Mouse (Mus musculus) embryonic facial prominence, embryonic 15.5 days (tissue): ENCODE results near the gene Draxin. TPM values are rescaled to one million over a fixed set of nuclear protein-coding genes. Genes with fewer than 3 reads are reported as not detected.

Experiments
- ATAC-seq: fragments of 200-750 bp; cut with Nextera tagmentation; 2 replicates; pipeline ENCODE4 v1.8.0; 2017; ENCODE audit warnings: low read depth, moderate TSS enrichment; ENCODE audit not compliant: insufficient number of reproducible peaks, low FRiP score, low TSS enrichment
- H3K27ac ChIP-seq: fragments of 300-500 bp; sonication (generic); replicated peaks from 2 replicates; pipeline ENCODE4 v1.5.1; 2015; ENCODE audit warnings: mild to moderate bottlenecking, inconsistent platforms
- H3K27me3 ChIP-seq: fragments of 300-500 bp; sonication (generic); 2 replicates; pipeline ENCODE4 v1.6.1; 2015; ENCODE audit warnings: inconsistent platforms
- H3K36me3 ChIP-seq: fragments of 300-500 bp; sonication (generic); 2 replicates; pipeline ENCODE4 v1.6.1; 2015; ENCODE audit warnings: mild to moderate bottlenecking, inconsistent platforms
- H3K4me1 ChIP-seq: fragments of 300-500 bp; sonication (generic); 2 replicates; pipeline ENCODE4 v1.6.1; 2015; ENCODE audit warnings: inconsistent platforms
- H3K4me2 ChIP-seq: fragments of 300-500 bp; sonication (generic); replicated peaks from 2 replicates; pipeline ENCODE4 v1.6.1; 2015; ENCODE audit warnings: mild to moderate bottlenecking, inconsistent platforms
- H3K4me3 ChIP-seq: fragments of 300-500 bp; sonication (generic); replicated peaks from 2 replicates; pipeline ENCODE4 v1.5.1; 2015; ENCODE audit warnings: mild to moderate bottlenecking, inconsistent platforms
- H3K9ac ChIP-seq: fragments of 300-500 bp; sonication (generic); 2 replicates; pipeline ENCODE4 v1.6.1; 2015; ENCODE audit warnings: inconsistent platforms
- H3K9me3 ChIP-seq: fragments of 300-500 bp; sonication (generic); replicated peaks from 2 replicates; pipeline ENCODE4 v1.6.1; 2016; ENCODE audit warnings: inconsistent platforms
- WGBS: fragments of 180-500 bp; shearing (Covaris S2); methylation state at CpG from one replicate; pipeline ENCODE4 v1.1.7; 2015; 5-methylcytosine and 5-hydroxymethylcytosine counted together
- polyA plus RNA-seq: library from polyadenylated mRNA; unstranded; fragments of >200 nt; fragmentation: Nextera tagmentation; extraction: Ambion mirVana; gene quantifications from 2 replicates; pipeline ENCODE4 v1.2.1, GENCODE M21; 2015

Draxin gene
- polyA plus RNA-seq, 1 experiment from 2014 or later: 0.63 TPM

GRCm38 (mm10) chr4:148094161-148094560, 36.3 kb downstream of the Draxin start:
- no peaks in the 10 kb centered on the region for H3K27me3 ChIP-seq
- 86% methylated on average over 5 of the region's 5 CpGs for WGBS
- H3K9me3 ChIP-seq: no peaks in the 10 kb centered on the region
- H3K4me1 ChIP-seq: no peaks in the 10 kb centered on the region
- H3K4me3 ChIP-seq: no peak overlapping the region
- no peaks in the 10 kb centered on the region for H3K36me3 ChIP-seq
- H3K9ac ChIP-seq: no peak overlapping the region
- H3K27ac ChIP-seq: no peak overlapping the region
- no peak overlapping the region for H3K4me2 ChIP-seq
- ATAC-seq: no peak

DNA sequence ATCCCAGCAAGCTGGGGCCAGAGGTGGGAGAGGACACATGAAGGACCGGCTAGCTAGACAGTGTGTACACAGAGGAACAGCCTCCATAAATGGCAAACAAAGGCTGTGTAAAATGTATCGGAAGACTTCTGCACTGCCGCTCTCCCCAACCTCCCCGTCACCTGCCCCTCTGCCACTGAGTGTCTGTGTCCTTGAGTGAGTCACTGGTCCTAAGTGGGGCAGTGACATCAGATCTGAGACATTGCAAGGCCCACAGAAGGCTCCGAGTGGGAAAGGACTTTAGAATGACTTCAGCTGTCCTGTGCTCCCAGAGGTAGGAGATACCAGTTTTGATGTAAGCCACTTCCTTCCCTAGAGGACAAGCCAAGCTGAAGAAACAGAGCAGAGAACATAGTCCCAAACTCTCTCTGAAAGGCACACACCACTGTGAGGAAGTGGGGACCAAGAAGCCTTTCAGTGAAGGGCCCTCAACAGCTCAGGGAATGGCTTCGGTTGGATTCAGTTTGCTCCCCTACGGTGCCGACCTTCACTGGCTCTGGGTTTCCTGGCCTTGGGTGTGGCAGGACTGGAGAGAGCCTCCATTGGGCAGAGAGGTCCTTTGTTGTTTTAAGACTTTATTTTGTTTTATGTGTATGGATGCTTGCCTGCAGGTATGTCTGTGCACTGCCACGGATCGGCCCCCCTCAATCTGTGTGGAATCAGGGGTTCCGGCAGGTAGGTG, 37.8 kb downstream of the Draxin start:
- Histone ChIP-seq H3K9me3 (no peaks in the 10 kb centered on the region), H3K27ac (no peak overlapping the region), H3K4me1 (peaks cover 5% of the 10 kb centered on the region; the same call in 1 of the 2 replicates), H3K4me3 (no peak overlapping the region), H3K4me2 (no peak overlapping the region), H3K36me3 (no peaks in the 10 kb centered on the region), H3K27me3 (no peaks in the 10 kb centered on the region), H3K9ac (no peak overlapping the region)
- 90% methylated on average over 11 of the region's 11 CpGs for WGBS
- ATAC-seq: no peak

GRCm38 (mm10) chr4:148091181-148091580, 39.3 kb downstream of the Draxin start:
- H3K4me2 ChIP-seq: no peak overlapping the region
- WGBS: 88% methylated on average over 1 of the region's 1 CpGs
- H3K27me3 ChIP-seq: no peaks in the 10 kb centered on the region
- H3K4me3 ChIP-seq: no peak overlapping the region
- no peak overlapping the region for H3K9ac ChIP-seq
- peaks cover 20% of the 10 kb centered on the region for H3K4me1 ChIP-seq
- no peak overlapping the region for H3K27ac ChIP-seq
- no peak for ATAC-seq
- no peaks in the 10 kb centered on the region for H3K36me3 ChIP-seq
- no peaks in the 10 kb centered on the region for H3K9me3 ChIP-seq

GRCm38 (mm10) chr4:148089166-148089565, 41.3 kb downstream of the Draxin start:
- Histone ChIP-seq H3K4me2 (no peak overlapping the region), H3K27ac (no peak overlapping the region), H3K4me3 (no peak overlapping the region), H3K36me3 (no peaks in the 10 kb centered on the region), H3K27me3 (no peaks in the 10 kb centered on the region), H3K9me3 (no peaks in the 10 kb centered on the region), H3K9ac (no peak overlapping the region), H3K4me1 (peaks cover 35% of the 10 kb centered on the region)
- WGBS: 56% methylated on average over 4 of the region's 4 CpGs
- ATAC-seq: no peak

DNA sequence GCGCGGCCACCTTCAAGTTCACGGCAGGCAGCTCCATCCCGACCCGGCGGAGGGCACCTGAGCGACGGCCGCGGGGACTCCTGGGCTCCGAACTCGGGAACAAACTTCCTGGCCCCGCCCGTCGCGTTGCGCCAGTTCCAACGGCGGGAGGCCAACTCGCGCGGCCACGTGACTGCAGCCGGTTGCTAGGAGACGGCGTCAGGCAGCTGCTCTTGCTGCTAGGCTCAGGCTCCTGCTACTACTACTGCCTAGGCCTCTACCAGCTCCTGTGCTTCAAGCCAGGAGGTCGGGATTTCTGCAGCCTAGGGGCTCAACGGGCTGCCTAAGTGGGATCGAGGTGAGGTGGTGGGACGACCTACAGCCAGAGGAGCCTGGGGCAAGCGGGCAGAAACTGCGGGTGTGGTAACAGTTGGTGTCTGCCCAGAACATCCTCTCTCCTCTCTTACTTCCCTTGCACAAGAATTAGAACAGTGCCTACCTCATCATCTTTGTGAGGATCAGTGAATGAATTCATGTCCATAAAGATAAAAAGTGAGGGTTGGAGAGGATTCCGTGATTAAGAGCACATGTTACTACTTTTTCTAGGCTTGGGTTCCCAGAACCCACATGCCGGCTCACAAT, 42.5 kb downstream of the Draxin start, which contains the start of gene Agtrap:
Agtrap (minus strand) TSS at position 125 of the 621 bp plus-strand sequence.
- Histone ChIP-seq H3K27me3 (no peaks in the 10 kb centered on the region), H3K27ac (peak within 1 kb of the TSS; percentile 39), H3K4me3 (peak within 1 kb of the TSS; percentile 85), H3K4me2 (peak within 1 kb of the TSS; percentile 82), H3K9me3 (no peaks in the 10 kb centered on the region), H3K4me1 (peaks cover 44% of the 10 kb centered on the region), H3K36me3 (no peaks in the 10 kb centered on the region), H3K9ac (peak within 1 kb of the TSS; percentile 81)
- ATAC-seq: peak; percentile 90
- WGBS: 4% methylated on average over 34 of the region's 34 CpGs

DNA sequence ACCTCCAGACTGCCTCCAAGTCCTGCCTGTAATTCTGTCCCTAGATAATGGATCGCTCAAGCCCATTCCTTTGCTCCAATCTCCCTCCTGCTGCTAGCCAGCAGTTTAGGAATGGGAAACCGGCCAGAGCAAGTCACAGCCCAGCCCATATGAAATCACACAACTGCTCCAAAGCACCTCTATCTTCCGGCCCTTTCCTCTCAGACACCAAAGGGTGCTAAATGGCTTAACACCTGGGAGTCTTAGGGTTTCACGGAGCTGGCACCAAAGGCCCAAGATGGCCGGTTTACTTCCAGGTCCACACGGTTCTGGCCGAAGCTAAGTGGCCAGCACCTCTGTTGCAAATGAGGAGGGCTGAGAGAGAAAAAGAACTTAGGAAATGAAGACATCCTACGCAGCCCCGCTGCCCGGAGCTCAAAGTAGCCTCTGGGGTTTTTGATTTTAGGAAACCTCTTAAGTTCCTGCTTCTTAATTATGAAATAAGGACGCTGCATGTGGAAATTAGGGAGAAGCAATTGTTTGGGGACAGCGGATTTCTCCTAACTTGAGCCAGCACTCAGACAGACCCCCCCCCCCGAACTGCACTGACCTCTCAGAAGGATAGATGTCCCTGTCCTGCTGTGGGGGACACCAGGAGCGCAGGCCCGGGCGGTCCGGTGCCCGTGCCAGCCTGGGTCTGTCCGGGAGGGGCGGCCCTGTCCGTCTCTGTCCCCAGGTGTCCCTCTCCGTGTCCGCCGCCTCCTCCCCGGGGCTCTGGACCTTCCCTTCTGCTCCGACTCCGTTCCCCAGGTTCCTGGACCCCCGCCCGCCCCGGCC, 43.2 kb downstream of the Draxin start:
- Histone ChIP-seq H3K4me3 (peak overlapping the region; percentile 85), H3K27me3 (no peaks in the 10 kb centered on the region), H3K9me3 (no peaks in the 10 kb centered on the region), H3K36me3 (no peaks in the 10 kb centered on the region), H3K4me1 (peaks cover 47% of the 10 kb centered on the region), H3K27ac (peak overlapping the region; percentile 39; the same call in 1 of the 2 replicates), H3K4me2 (peak overlapping the region; percentile 82), H3K9ac (peak overlapping the region; percentile 81)
- 0 out of 2 replicates have a peak, but pooled peaks have one; percentile 4 for ATAC-seq
- 5% methylated on average over 30 of the region's 30 CpGs for WGBS

DNA sequence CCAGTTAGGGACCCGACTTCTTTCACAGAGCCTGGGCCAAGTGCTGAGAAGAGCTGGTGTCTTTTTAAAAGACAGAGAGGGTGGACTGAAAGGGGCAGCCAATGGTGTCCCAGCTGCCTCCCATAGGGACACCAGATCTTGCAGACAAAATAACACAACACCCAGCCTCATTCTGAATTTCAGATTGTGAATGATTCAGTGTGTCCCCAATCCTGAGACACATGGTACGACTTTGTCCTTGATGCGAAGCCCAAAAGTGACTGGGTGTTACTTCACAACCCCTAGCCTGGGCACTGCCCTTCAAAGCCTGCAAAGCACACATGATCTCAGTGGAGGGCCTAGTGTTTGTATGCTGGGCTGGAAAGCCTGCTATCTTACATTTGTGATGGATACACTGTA, 44.6 kb downstream of the Draxin start:
- Histone ChIP-seq H3K9me3 (no peaks in the 10 kb centered on the region), H3K36me3 (peaks cover 9% of the 10 kb centered on the region), H3K4me3 (no peak overlapping the region), H3K4me2 (no peak overlapping the region), H3K4me1 (peaks cover 47% of the 10 kb centered on the region), H3K9ac (no peak overlapping the region), H3K27me3 (no peaks in the 10 kb centered on the region), H3K27ac (no peak overlapping the region)
- no peak for ATAC-seq
- WGBS: 80% methylated on average over 3 of the region's 3 CpGs

- Histone ChIP-seq H3K36me3 (peaks cover 15% of the 10 kb centered on the region), H3K4me1 (peaks cover 47% of the 10 kb centered on the region)
- WGBS: 40% methylated on average over 10 of the region's 10 CpGs
These were observed 45.2 kb downstream of the Draxin start for GRCm38 (mm10) chr4:148085131-148085906.

GRCm38 (mm10) chr4:148084261-148084714, 46.2 kb downstream of the Draxin start:
- Histone ChIP-seq H3K27me3 (no peaks in the 10 kb centered on the region), H3K27ac (no peak overlapping the region), H3K4me1 (peaks cover 47% of the 10 kb centered on the region), H3K4me3 (no peak overlapping the region), H3K9ac (no peak overlapping the region), H3K36me3 (peaks cover 22% of the 10 kb centered on the region), H3K4me2 (no peak overlapping the region), H3K9me3 (no peaks in the 10 kb centered on the region)
- WGBS: 16% methylated on average over 8 of the region's 8 CpGs
- ATAC-seq: no peak

More at GRCm38 (mm10) chr4:148085131-148085906, 45.2 kb downstream of the Draxin start:
- Histone ChIP-seq H3K4me3 (no peak overlapping the region), H3K9me3 (no peaks in the 10 kb centered on the region), H3K27ac (no peak overlapping the region), H3K27me3 (no peaks in the 10 kb centered on the region), H3K4me2 (no peak overlapping the region), H3K9ac (no peak overlapping the region)
- no peak for ATAC-seq

DNA sequence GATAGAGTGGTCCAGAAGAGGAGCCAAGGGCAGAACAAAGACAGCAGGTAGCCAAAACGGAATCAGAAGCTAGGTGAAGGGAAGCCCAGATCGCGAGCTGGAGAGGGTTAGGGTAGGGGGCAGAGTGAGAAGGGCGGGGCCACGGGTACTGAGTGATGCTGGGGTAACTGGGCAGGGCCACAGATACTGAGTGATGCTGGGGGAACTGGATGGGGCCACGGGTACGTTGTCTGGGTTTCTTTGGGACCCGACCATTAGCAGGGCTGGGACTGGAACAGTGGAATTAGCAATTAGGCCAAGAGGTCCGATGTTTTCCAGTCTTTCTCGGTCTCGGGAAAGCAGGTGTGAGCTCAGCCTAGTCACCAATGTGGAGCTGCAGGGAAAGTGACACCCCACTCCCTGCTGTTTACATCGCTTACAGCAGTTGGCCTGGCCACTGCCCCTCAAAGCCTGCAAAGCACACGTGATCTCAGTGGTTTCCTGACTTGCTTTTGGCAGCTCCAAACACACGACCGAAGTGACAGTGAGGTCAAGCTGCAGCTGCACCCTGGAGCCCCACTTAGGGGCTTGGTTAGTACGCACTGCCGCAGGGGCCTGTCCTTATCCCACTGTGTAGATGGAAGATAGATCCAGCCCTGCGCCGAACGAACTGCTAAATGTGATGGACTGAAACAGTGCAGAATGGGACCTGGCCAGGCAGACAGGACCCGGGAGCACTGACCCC, 47.2 kb downstream of the Draxin start:
- no peak overlapping the region for H3K4me2 ChIP-seq
- no peak overlapping the region; the same call in 1 of the 2 replicates for H3K27ac ChIP-seq
- H3K4me1 ChIP-seq: peaks cover 46% of the 10 kb centered on the region
- WGBS: 58% methylated on average over 21 of the region's 21 CpGs
- no peaks in the 10 kb centered on the region for H3K9me3 ChIP-seq
- no peaks in the 10 kb centered on the region for H3K27me3 ChIP-seq
- peaks cover 22% of the 10 kb centered on the region for H3K36me3 ChIP-seq
- no peak for ATAC-seq
- H3K9ac ChIP-seq: no peak overlapping the region
- no peak overlapping the region for H3K4me3 ChIP-seq
